Comparison of ENCODE assay signal across 8 mouse cellular contexts in genomic region chr1:75399755-75400492, GRCm38 (mm10). TPM values are rescaled to one million over a fixed set of nuclear protein-coding genes. Genes with fewer than 3 reads are reported as not detected.
DNase-seq lines count a peak whose midpoint lies in the region; ATAC-seq and TF ChIP-seq lines count a peak whose summit lies in the region.

No protein-coding gene starts in this region.

- DNase-seq in cerebellum, adult 11 months, result peak; percentile 54
- DNase-seq in cerebellum, adult 8-10 months, result no peak
- DNase-seq in cerebellum, adult 2 months, result peak in 1 of 2 experiments; percentile 53
- peak; percentile 67 for DNase-seq in forelimb bud, embryonic 11.5 days (ENCODE audit: low read depth, low spot score)
- DNase-seq in hindbrain, embryonic 11.5 days (ENCODE audit: low spot score), result peak; percentile 77
- peak; percentile 71 for DNase-seq in liver
- peak; percentile 78 for DNase-seq in neural tube, embryonic 11.5 days (ENCODE audit: low spot score)
- no peak for DNase-seq in thymus, postnatal 14 days

- H3K9me3 ChIP-seq in hindbrain, embryonic 11.5 days (ENCODE audit: control insufficient read depth, low read length), result no peaks in the 10 kb centered on the region
- no peaks in the 10 kb centered on the region for H3K9me3 ChIP-seq in neural tube, embryonic 11.5 days (ENCODE audit: control insufficient read depth, low read length)

- no peaks in the 10 kb centered on the region for H3K36me3 ChIP-seq in hindbrain, embryonic 11.5 days (ENCODE audit: control insufficient read depth, insufficient read depth, low read length)
- H3K36me3 ChIP-seq in neural tube, embryonic 11.5 days (ENCODE audit: control insufficient read depth, insufficient read depth, low read length), result no peaks in the 10 kb centered on the region

- H3K4me2 ChIP-seq in hindbrain, embryonic 11.5 days (replicated peaks; ENCODE audit: low read depth, low read length), result peak overlapping the region; percentile 23; the same call in 1 of the 2 replicates
- H3K4me2 ChIP-seq in neural tube, embryonic 11.5 days (ENCODE audit: low read depth), result peak overlapping the region; percentile 30

- H3K4me1 ChIP-seq in cerebellum, adult 2 months (ENCODE audit: control insufficient read depth, insufficient read depth, low read length), result peaks cover 27% of the 10 kb centered on the region
- H3K4me1 ChIP-seq in hindbrain, embryonic 11.5 days (replicated peaks; ENCODE audit: control insufficient read depth, insufficient read depth, low read length), result peaks cover 19% of the 10 kb centered on the region
- peaks cover 24% of the 10 kb centered on the region for H3K4me1 ChIP-seq in neural tube, embryonic 11.5 days (ENCODE audit: control insufficient read depth, insufficient read depth, low read length)

- H3K4me3 ChIP-seq in cerebellum, adult 2 months (replicated peaks; ENCODE audit: insufficient read depth, low read depth, low read length), result no peak overlapping the region
- no peak overlapping the region for H3K4me3 ChIP-seq in hindbrain, embryonic 11.5 days (ENCODE audit: low read depth, low read length)
- no peak overlapping the region for H3K4me3 ChIP-seq in neural tube, embryonic 11.5 days (ENCODE audit: low read depth, low read length)

- no peak for TF ChIP-seq CTCF in cerebellum, adult 2 months (IDR thresholded peaks at IDR 0.05; ENCODE audit: borderline replicate concordance, insufficient read depth, low read depth, low read length)

- H3K27me3 ChIP-seq in cerebellum, adult 2 months (ENCODE audit: control insufficient read depth, insufficient read depth, low read length), result no peaks in the 10 kb centered on the region
- no peaks in the 10 kb centered on the region for H3K27me3 ChIP-seq in hindbrain, embryonic 11.5 days (ENCODE audit: control insufficient read depth, insufficient read depth, low read length)
- H3K27me3 ChIP-seq in neural tube, embryonic 11.5 days (ENCODE audit: control insufficient read depth, insufficient read depth, low read length), result no peaks in the 10 kb centered on the region

- TF ChIP-seq POLR2A in cerebellum, adult 2 months (IDR thresholded peaks at IDR 0.05; ENCODE audit: borderline replicate concordance, insufficient read depth, low read length), result no peak

- H3K27ac ChIP-seq in cerebellum, adult 2 months (ENCODE audit: insufficient read depth, low read length), result peak overlapping the region; percentile 32; the same call in 1 of the 2 replicates
- H3K27ac ChIP-seq in hindbrain, embryonic 11.5 days (ENCODE audit: low read depth, low read length), result peak overlapping the region; percentile 47
- H3K27ac ChIP-seq in neural tube, embryonic 11.5 days (ENCODE audit: low read depth, low read length), result peak overlapping the region; percentile 58

- ATAC-seq in hindbrain, embryonic 11.5 days (ENCODE audit: low FRiP score), result peak; percentile 84
- peak; percentile 74 for ATAC-seq in neural tube, embryonic 11.5 days (ENCODE audit: insufficient read depth, low FRiP score, low TSS enrichment)

- peak overlapping the region; percentile 38; the same call in 1 of the 2 replicates for H3K9ac ChIP-seq in hindbrain, embryonic 11.5 days (ENCODE audit: low read depth, low read length)
- H3K9ac ChIP-seq in neural tube, embryonic 11.5 days (ENCODE audit: low read length), result peak overlapping the region; percentile 16; the same call in 1 of the 2 replicates

- 17% methylated on average over 15 of the region's 15 CpGs for WGBS in cerebellum, adult 2 months
- 7% methylated on average over 15 of the region's 15 CpGs for WGBS in hindbrain, embryonic 11.5 days
- WGBS in neural tube, embryonic 11.5 days, result 6% methylated on average over 15 of the region's 15 CpGs

RNA-seq across cellular contexts. Expression of gene Speg, which starts 24.8 kb away (rescaled TPM):
- 122 and 143 TPM in 2 replicates for polyA plus RNA-seq in cerebellum, adult 2 months (2012; rRNA removed)
- polyA plus RNA-seq in hindbrain, embryonic 11.5 days (2014; fragmentation: Nextera tagmentation; extraction: Ambion mirVana), result 11.1 and 12.7 TPM in 2 replicates
- 15.5 and 19.1 TPM in 2 replicates for polyA plus RNA-seq in neural tube, embryonic 11.5 days (2014; fragmentation: Nextera tagmentation; extraction: Ambion mirVana)

RNA-seq across cellular contexts. Expression of gene Gmppa, which starts 35.8 kb away (rescaled TPM):
- polyA plus RNA-seq in cerebellum, adult 2 months (2012; rRNA removed), result 155 and 187 TPM in 2 replicates
- polyA plus RNA-seq in hindbrain, embryonic 11.5 days (2014; fragmentation: Nextera tagmentation; extraction: Ambion mirVana), result 53.8 and 56.3 TPM in 2 replicates
- polyA plus RNA-seq in neural tube, embryonic 11.5 days (2014; fragmentation: Nextera tagmentation; extraction: Ambion mirVana), result 62.5 and 64.2 TPM in 2 replicates

RNA-seq across cellular contexts. Expression of gene Des, which starts 39.8 kb away (rescaled TPM):
- 2.0 and 2.1 TPM in 2 replicates for polyA plus RNA-seq in cerebellum, adult 2 months (2012; rRNA removed)
- polyA plus RNA-seq in hindbrain, embryonic 11.5 days (2014; fragmentation: Nextera tagmentation; extraction: Ambion mirVana), result 2.1 and 2.4 TPM in 2 replicates
- 15.8 and 18.0 TPM in 2 replicates for polyA plus RNA-seq in neural tube, embryonic 11.5 days (2014; fragmentation: Nextera tagmentation; extraction: Ambion mirVana)

RNA-seq across cellular contexts. Expression of gene Asic4, which starts 50.3 kb away (rescaled TPM):
- polyA plus RNA-seq in cerebellum, adult 2 months (2012; rRNA removed), result 2.1 and 2.8 TPM in 2 replicates
- polyA plus RNA-seq in hindbrain, embryonic 11.5 days (2014; fragmentation: Nextera tagmentation; extraction: Ambion mirVana), result 1.9 and 4.4 TPM in 2 replicates
- polyA plus RNA-seq in neural tube, embryonic 11.5 days (2014; fragmentation: Nextera tagmentation; extraction: Ambion mirVana), result 2.3 and 2.9 TPM in 2 replicates

Comparison
In these comparisons a context has a peak if more than half of its experiments do, and no peak if none do; other contexts are left out.
1. DNase-seq: peak in cerebellum, adult 11 months (single experiment), forelimb bud, embryonic 11.5 days (single experiment), hindbrain, embryonic 11.5 days (single experiment), liver (single experiment) and neural tube, embryonic 11.5 days (single experiment); none in cerebellum, adult 8-10 months (single experiment) and thymus, postnatal 14 days (single experiment).
2. Peak in every context shown above with its lines, with median percentiles within 50 percentile points of each other: H3K27ac ChIP-seq.